Mouse (Mus musculus) midbrain, embryonic 13.5 days (tissue): ENCODE data around the gene Gm26661. TPM values are rescaled to one million over a fixed set of nuclear protein-coding genes. Genes with fewer than 3 reads are reported as not detected.

Experiments used
- ATAC-seq: fragments of 200-750 bp; cut with Nextera tagmentation; 2 replicates; pipeline ENCODE4 v1.8.0; 2017; ENCODE audit warnings: mild to moderate bottlenecking, moderate TSS enrichment, moderate library complexity
- H3K27ac ChIP-seq: fragments of 300-500 bp; sonication (generic); 2 replicates; pipeline ENCODE4 v1.5.1; 2015; ENCODE audit warnings: inconsistent platforms, mild to moderate bottlenecking, moderate library complexity
- H3K27me3 ChIP-seq: fragments of 300-500 bp; sonication (generic); 2 replicates; pipeline ENCODE4 v1.6.1; 2015; ENCODE audit warnings: mild to moderate bottlenecking, inconsistent platforms
- H3K36me3 ChIP-seq: fragments of 300-500 bp; sonication (generic); 2 replicates; pipeline ENCODE4 v1.6.1; 2015; ENCODE audit warnings: mild to moderate bottlenecking, inconsistent platforms
- H3K4me1 ChIP-seq: fragments of 300-500 bp; sonication (generic); replicated peaks from 2 replicates; pipeline ENCODE4 v1.6.1; 2015; ENCODE audit warnings: inconsistent platforms
- H3K4me2 ChIP-seq: fragments of 300-500 bp; sonication (generic); replicated peaks from 2 replicates; pipeline ENCODE4 v1.6.1; 2015; ENCODE audit warnings: moderate library complexity, mild to moderate bottlenecking, inconsistent platforms
- H3K4me3 ChIP-seq: fragments of 300-500 bp; sonication (generic); replicated peaks from 2 replicates; pipeline ENCODE4 v1.5.1; 2015; ENCODE audit warnings: mild to moderate bottlenecking, inconsistent platforms
- H3K9ac ChIP-seq: fragments of 300-500 bp; sonication (generic); replicated peaks from 2 replicates; pipeline ENCODE4 v1.6.1; 2015; ENCODE audit warnings: mild to moderate bottlenecking, inconsistent platforms
- H3K9me3 ChIP-seq: fragments of 300-500 bp; sonication (generic); 2 replicates; pipeline ENCODE4 v1.6.1; 2016; ENCODE audit warnings: mild to moderate bottlenecking, inconsistent platforms
- WGBS: fragments of 180-500 bp; shearing (Covaris S2); methylation state at CpG from one replicate; pipeline ENCODE4 v1.1.7; 2015; 5-methylcytosine and 5-hydroxymethylcytosine counted together
- polyA plus RNA-seq: library from polyadenylated mRNA; unstranded; fragments of >200 nt; fragmentation: Nextera tagmentation; extraction: Ambion mirVana; gene quantifications from 2 replicates; pipeline ENCODE4 v1.2.1, GENCODE M21; 2015

The Gm26661 gene
- polyA plus RNA-seq, 1 experiment from 2014 or later, result not detected

DNA sequence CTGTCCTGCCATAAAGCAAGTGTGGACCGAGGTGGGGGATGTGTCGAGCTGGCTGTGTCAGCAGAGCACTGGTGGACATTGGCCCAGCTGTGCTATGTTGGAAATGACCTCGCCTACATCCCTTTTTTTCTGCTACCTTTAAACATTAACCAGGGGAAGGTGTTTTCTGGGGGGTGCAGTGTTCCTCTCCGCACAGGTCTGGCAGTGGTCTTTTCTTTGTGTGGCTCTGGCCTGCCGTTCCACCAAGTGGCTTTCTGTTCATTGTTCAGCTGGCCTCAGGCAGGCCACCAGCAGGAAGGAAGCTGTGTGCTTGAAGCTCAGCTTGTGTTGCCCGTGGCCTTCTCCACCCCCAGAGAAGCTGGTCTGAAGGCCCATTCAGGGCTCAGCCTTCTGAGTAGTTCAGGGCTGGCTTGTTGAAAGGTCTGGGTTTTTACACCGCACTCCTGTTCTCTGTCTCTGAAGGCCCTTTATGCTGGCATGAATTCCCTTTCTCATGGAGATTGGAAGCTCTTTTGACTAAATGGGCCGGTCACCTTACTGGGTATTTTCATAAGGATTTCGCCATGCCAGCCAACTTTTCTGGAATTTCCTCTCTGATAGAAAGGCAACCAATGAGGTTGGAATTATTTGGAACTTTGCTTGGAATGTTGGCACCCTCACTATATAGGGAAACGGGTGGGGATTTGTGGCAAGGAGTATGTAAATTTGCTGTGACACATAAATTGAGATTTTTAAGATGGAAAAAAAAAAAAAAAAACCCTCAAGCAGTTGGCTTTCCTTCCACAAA, 35.0 kb downstream of the Gm26661 start:
- peak; percentile 51 for ATAC-seq
- no peaks in the 10 kb centered on the region for H3K36me3 ChIP-seq
- H3K4me2 ChIP-seq, result no peak overlapping the region
- WGBS, result 35% methylated on average over 10 of the region's 10 CpGs
- no peak overlapping the region for H3K9ac ChIP-seq
- peak overlapping the region; percentile 60 for H3K27ac ChIP-seq
- no peak overlapping the region for H3K4me3 ChIP-seq
- peaks cover 22% of the 10 kb centered on the region for H3K4me1 ChIP-seq
- H3K9me3 ChIP-seq, result no peaks in the 10 kb centered on the region
- H3K27me3 ChIP-seq, result no peaks in the 10 kb centered on the region

- Histone ChIP-seq H3K27me3 (no peaks in the 10 kb centered on the region), H3K9ac (no peak overlapping the region), H3K36me3 (no peaks in the 10 kb centered on the region), H3K4me2 (no peak overlapping the region), H3K4me3 (no peak overlapping the region), H3K4me1 (peaks cover 18% of the 10 kb centered on the region), H3K27ac (no peak overlapping the region), H3K9me3 (no peaks in the 10 kb centered on the region)
- no peak for ATAC-seq
- WGBS, result 89% methylated on average over 2 of the region's 2 CpGs
These were observed 37.8 kb downstream of the Gm26661 start for GRCm38 (mm10) chr14:7829181-7829580.

DNA sequence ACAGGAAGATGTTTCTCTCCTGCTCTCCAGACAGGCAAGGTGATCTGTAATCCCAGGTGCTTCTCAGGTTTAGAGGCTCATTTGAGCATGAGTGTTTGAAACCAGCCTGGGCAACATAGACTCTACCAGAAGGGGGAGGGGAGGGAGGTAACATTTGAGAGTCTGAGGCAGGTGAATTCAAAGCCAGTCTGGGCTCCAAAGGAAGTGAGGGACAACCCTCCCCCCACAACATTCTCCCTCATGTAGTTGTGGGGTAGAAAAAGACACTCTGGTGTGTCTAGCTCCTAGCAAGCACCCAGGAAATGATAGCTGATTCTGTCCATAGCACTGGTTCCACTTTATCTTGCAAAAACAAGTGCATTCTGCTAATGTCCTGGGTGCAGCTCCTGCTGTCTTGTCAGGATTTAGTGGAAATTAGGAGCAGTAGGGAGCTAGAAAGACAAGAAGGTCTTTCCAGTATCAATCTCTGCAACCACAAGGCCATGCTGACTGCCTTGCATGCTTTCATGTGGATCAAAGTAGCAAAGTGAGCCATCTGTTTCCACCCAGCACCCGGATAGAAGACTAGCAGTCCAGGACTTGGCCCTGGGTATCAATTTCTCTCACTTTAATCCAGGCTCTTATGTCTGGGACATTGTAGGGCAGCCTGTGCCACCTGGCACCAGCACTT, 40.5 kb downstream of the Gm26661 start:
- Histone ChIP-seq H3K4me1 (peaks cover 3% of the 10 kb centered on the region; the same call in 1 of the 2 replicates), H3K36me3 (no peaks in the 10 kb centered on the region), H3K4me3 (no peak overlapping the region), H3K27ac (no peak overlapping the region), H3K27me3 (no peaks in the 10 kb centered on the region), H3K9ac (no peak overlapping the region), H3K4me2 (no peak overlapping the region), H3K9me3 (no peaks in the 10 kb centered on the region)
- ATAC-seq, result no peak
- WGBS, result 75% methylated on average over 1 of the region's 1 CpGs

GRCm38 (mm10) chr14:7832440-7832783, 41.0 kb downstream of the Gm26661 start:
- no peak for ATAC-seq
- Histone ChIP-seq H3K27ac (no peak overlapping the region), H3K4me3 (no peak overlapping the region), H3K9ac (no peak overlapping the region), H3K36me3 (no peaks in the 10 kb centered on the region), H3K4me1 (0 out of 2 replicates have a peak, but pooled peaks cover 3% of the 10 kb centered on the region), H3K27me3 (no peaks in the 10 kb centered on the region), H3K4me2 (no peak overlapping the region), H3K9me3 (no peaks in the 10 kb centered on the region)
- WGBS, result 97% methylated on average over 5 of the region's 5 CpGs

- Histone ChIP-seq H3K4me1 (0 out of 2 replicates have a peak, but pooled peaks cover 5% of the 10 kb centered on the region), H3K4me3 (no peak overlapping the region), H3K36me3 (no peaks in the 10 kb centered on the region), H3K27ac (no peak overlapping the region), H3K27me3 (no peaks in the 10 kb centered on the region), H3K9me3 (no peaks in the 10 kb centered on the region), H3K4me2 (no peak overlapping the region), H3K9ac (no peak overlapping the region)
- no peak for ATAC-seq
- WGBS, result 86% methylated on average over 4 of the region's 4 CpGs
These were observed 42.1 kb downstream of the Gm26661 start for GRCm38 (mm10) chr14:7833458-7833857.

GRCm38 (mm10) chr14:7838564-7839089, 47.2 kb downstream of the Gm26661 start:
- no peak overlapping the region for H3K4me3 ChIP-seq
- WGBS, result 82% methylated on average over 5 of the region's 5 CpGs
- no peak overlapping the region for H3K27ac ChIP-seq
- H3K27me3 ChIP-seq, result no peaks in the 10 kb centered on the region
- ATAC-seq, result no peak
- H3K4me2 ChIP-seq, result no peak overlapping the region
- H3K9ac ChIP-seq, result no peak overlapping the region
- H3K4me1 ChIP-seq, result 0 out of 2 replicates have a peak, but pooled peaks cover 3% of the 10 kb centered on the region
- no peaks in the 10 kb centered on the region for H3K36me3 ChIP-seq
- H3K9me3 ChIP-seq, result no peaks in the 10 kb centered on the region

- 59% methylated on average over 8 of the region's 8 CpGs for WGBS
- no peak for ATAC-seq
These were observed 48.6 kb downstream of the Gm26661 start for GRCm38 (mm10) chr14:7839950-7840514.

More at GRCm38 (mm10) chr14:7839950-7840514, 48.6 kb downstream of the Gm26661 start:
- no peak overlapping the region for H3K4me2 ChIP-seq
- no peak overlapping the region for H3K27ac ChIP-seq
- H3K9me3 ChIP-seq, result no peaks in the 10 kb centered on the region
- H3K27me3 ChIP-seq, result no peaks in the 10 kb centered on the region
- H3K9ac ChIP-seq, result no peak overlapping the region
- H3K4me1 ChIP-seq, result 0 out of 2 replicates have a peak, but pooled peaks cover 3% of the 10 kb centered on the region
- no peaks in the 10 kb centered on the region for H3K36me3 ChIP-seq
- no peak overlapping the region for H3K4me3 ChIP-seq

Other genes with a start within 250 kb of the Gm26661 start
- 3.9 and 4.4 TPM in 2 replicates for gene Gm3558, start 223.0 kb upstream of the Gm26661 start, polyA plus RNA-seq
- gene Gm10338, start 196.0 kb upstream of the Gm26661 start, polyA plus RNA-seq, result not detected in 2 replicates
- gene Gm10128, start 147.6 kb upstream of the Gm26661 start, polyA plus RNA-seq, result not detected in 2 replicates
- gene Flnb, start 26.4 kb downstream of the Gm26661 start, polyA plus RNA-seq, result 10.8 and 11.3 TPM in 2 replicates
- 0.42 TPM in 1 of 2 replicates, not detected in the other for gene Gm45521, start 165.7 kb downstream of the Gm26661 start, polyA plus RNA-seq
- 0.03 and 0.10 TPM in 2 replicates for gene Dnase1l3, start 203.0 kb downstream of the Gm26661 start, polyA plus RNA-seq
- 25.9 and 28.4 TPM in 2 replicates for gene Abhd6, start 211.3 kb downstream of the Gm26661 start, polyA plus RNA-seq